Mouse (Mus musculus): ENCODE data around the gene Cilp. TPM values are rescaled to one million over a fixed set of nuclear protein-coding genes. Genes with fewer than 3 reads are reported as not detected.

Cilp gene
- 44.2 TPM for polyA plus RNA-seq (2014; fragmentation: Illumina TruSeq; extraction: RNeasy Lipid Tissue Mini Kit (QIAGEN cat#74804); ENCODE audit: low read depth, low replicate concordance)

DNA sequence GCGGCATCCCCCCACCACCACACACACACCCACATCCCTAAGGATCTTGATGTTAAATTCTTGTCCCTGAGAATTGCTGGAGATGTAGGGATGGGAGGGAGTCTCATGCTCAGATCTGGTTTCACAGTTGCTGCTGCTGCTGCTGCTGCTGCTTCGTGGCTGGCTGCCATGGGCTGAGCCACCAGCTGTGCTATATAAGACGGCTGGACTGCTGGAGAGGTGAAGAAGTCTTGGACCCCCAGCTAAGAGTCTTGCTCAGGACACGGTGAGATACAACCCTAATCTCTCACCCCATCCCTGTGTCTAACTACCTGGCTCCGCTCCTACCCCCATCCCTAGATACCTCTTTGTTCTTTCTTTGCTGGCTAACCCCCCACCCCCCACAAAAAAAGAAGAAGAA is at the start of gene Cilp:
Gene Cilp (plus strand): TSS at position 222 of the 400 bp plus-strand sequence.

DNA sequence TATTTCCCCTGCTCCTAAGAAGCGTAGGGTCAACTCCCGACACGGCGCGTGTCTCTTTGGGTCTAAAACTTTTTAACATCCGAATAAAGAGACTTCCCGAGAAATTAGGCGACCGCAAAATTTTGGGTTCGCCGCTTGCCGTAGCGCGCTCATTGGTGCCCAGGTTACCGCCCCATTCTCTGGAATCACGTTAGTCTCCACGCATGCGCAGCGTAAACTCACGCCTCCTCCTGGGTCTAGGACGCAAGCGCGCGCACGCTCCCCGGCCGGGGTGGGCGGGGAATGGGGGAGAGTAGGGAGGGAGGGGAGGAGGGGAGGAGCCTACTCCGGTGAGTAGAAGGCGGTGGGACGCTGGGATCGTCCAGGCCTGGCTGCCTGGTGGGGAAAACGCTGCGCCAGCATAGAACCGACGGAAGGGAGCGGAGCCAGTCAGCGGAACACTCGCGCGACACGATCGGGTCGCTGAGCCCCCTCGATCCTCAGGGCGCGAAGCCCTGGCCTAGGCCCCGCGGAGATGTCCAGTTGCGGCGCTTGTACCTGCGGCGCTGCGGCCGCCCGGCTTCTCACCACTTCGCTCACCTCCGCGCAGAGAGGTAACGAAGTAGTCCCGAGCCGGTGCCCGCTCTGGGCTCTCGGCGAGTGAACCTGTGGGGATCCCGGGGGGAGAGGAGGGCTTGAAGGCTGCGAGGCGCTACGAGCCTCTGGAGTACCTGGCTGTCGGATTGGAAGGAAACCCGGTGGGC is 29.2 kb downstream of the Cilp start, which contains the start of gene Clpx:
Gene Clpx (plus strand): TSS at position 288 of the 743 bp plus-strand sequence.

Other genes with a start within 250 kb of the Cilp start
- 49.9 TPM for gene Hacd3, start 243.5 kb upstream of the Cilp start, polyA plus RNA-seq (2014; fragmentation: Illumina TruSeq; extraction: RNeasy Lipid Tissue Mini Kit (QIAGEN cat#74804); ENCODE audit: low read depth, low replicate concordance)
- 51.4 TPM for gene Dpp8, start 232.8 kb upstream of the Cilp start, polyA plus RNA-seq (2014; fragmentation: Illumina TruSeq; extraction: RNeasy Lipid Tissue Mini Kit (QIAGEN cat#74804); ENCODE audit: low read depth, low replicate concordance)
- gene Igdcc4, start 163.7 kb upstream of the Cilp start, polyA plus RNA-seq (2014; fragmentation: Illumina TruSeq; extraction: RNeasy Lipid Tissue Mini Kit (QIAGEN cat#74804); ENCODE audit: low read depth, low replicate concordance), result 2.6 TPM
- gene Igdcc3, start 124.0 kb upstream of the Cilp start, polyA plus RNA-seq (2014; fragmentation: Illumina TruSeq; extraction: RNeasy Lipid Tissue Mini Kit (QIAGEN cat#74804); ENCODE audit: low read depth, low replicate concordance), result 0.51 TPM
- gene Parp16, start 69.8 kb upstream of the Cilp start, polyA plus RNA-seq (2014; fragmentation: Illumina TruSeq; extraction: RNeasy Lipid Tissue Mini Kit (QIAGEN cat#74804); ENCODE audit: low read depth, low replicate concordance), result 17.0 TPM
- gene Clpx, start 29.1 kb downstream of the Cilp start, polyA plus RNA-seq (2014; fragmentation: Illumina TruSeq; extraction: RNeasy Lipid Tissue Mini Kit (QIAGEN cat#74804); ENCODE audit: low read depth, low replicate concordance), result 40.4 TPM
- gene Pdcd7, start 80.9 kb downstream of the Cilp start, polyA plus RNA-seq (2014; fragmentation: Illumina TruSeq; extraction: RNeasy Lipid Tissue Mini Kit (QIAGEN cat#74804); ENCODE audit: low read depth, low replicate concordance), result 11.8 TPM
- gene Ubap1l, start 95.9 kb downstream of the Cilp start, polyA plus RNA-seq (2014; fragmentation: Illumina TruSeq; extraction: RNeasy Lipid Tissue Mini Kit (QIAGEN cat#74804); ENCODE audit: low read depth, low replicate concordance), result not detected
- 0.61 TPM for gene Kbtbd13, start 126.5 kb downstream of the Cilp start, polyA plus RNA-seq (2014; fragmentation: Illumina TruSeq; extraction: RNeasy Lipid Tissue Mini Kit (QIAGEN cat#74804); ENCODE audit: low read depth, low replicate concordance)
- gene Rasl12, start 133.3 kb downstream of the Cilp start, polyA plus RNA-seq (2014; fragmentation: Illumina TruSeq; extraction: RNeasy Lipid Tissue Mini Kit (QIAGEN cat#74804); ENCODE audit: low read depth, low replicate concordance), result 20.7 TPM
- not detected for gene Slc51b, start 157.8 kb downstream of the Cilp start, polyA plus RNA-seq (2014; fragmentation: Illumina TruSeq; extraction: RNeasy Lipid Tissue Mini Kit (QIAGEN cat#74804); ENCODE audit: low read depth, low replicate concordance)
- gene Mtfmt, start 170.6 kb downstream of the Cilp start, polyA plus RNA-seq (2014; fragmentation: Illumina TruSeq; extraction: RNeasy Lipid Tissue Mini Kit (QIAGEN cat#74804); ENCODE audit: low read depth, low replicate concordance), result 14.9 TPM
- 75.8 TPM for gene Spg21, start 195.8 kb downstream of the Cilp start, polyA plus RNA-seq (2014; fragmentation: Illumina TruSeq; extraction: RNeasy Lipid Tissue Mini Kit (QIAGEN cat#74804); ENCODE audit: low read depth, low replicate concordance)